Mouse (Mus musculus) hindbrain, postnatal 0 days (tissue): ENCODE measurements at regions not wholly inside any gene's neighbourhood (a gene's known extent, or its start where the extent isn't known, plus 50 kb on each side); places are given as distances from the start of the nearest gene placed in this dataset.

Experiments
- ATAC-seq: fragments of 200-750 bp; cut with Nextera tagmentation; 2 replicates; pipeline ENCODE4 v1.8.0; 2017; ENCODE audit warnings: mild to moderate bottlenecking, moderate TSS enrichment, moderate library complexity
- DNase-seq: peaks from one replicate; pipeline ENCODE4 v3.0.0-alpha.2; 2015; ENCODE audit warnings: low spot score
- H3K27ac ChIP-seq: fragments of 300-500 bp; sonication (generic); 2 replicates; pipeline ENCODE4 v1.5.1; 2014; ENCODE audit warnings: mild to moderate bottlenecking
- H3K27me3 ChIP-seq: fragments of 300-500 bp; sonication (generic); 2 replicates; pipeline ENCODE4 v1.6.1; 2014; ENCODE audit warnings: low read length, mixed read lengths; ENCODE audit not compliant: insufficient read depth
- H3K36me3 ChIP-seq: fragments of 300-500 bp; sonication (generic); 2 replicates; pipeline ENCODE4 v1.6.1; 2014; ENCODE audit warnings: low read length, mixed read lengths; ENCODE audit not compliant: insufficient read depth
- H3K4me1 ChIP-seq: fragments of 300-500 bp; sonication (generic); 2 replicates; pipeline ENCODE4 v1.6.1; 2014; ENCODE audit warnings: antibody characterized with exemption, low read length, mixed read lengths; ENCODE audit not compliant: insufficient read depth
- H3K4me2 ChIP-seq: fragments of 300-500 bp; sonication (generic); 2 replicates; pipeline ENCODE4 v1.6.1; 2014; ENCODE audit warnings: low read depth, mild to moderate bottlenecking, low read length, moderate library complexity, mixed read lengths
- H3K4me3 ChIP-seq: fragments of 300-500 bp; sonication (generic); 2 replicates; pipeline ENCODE4 v1.5.1; 2014; ENCODE audit warnings: low read length
- H3K9ac ChIP-seq: fragments of 300-500 bp; sonication (generic); replicated peaks from 2 replicates; pipeline ENCODE4 v1.6.1; 2014; ENCODE audit warnings: mild to moderate bottlenecking, low read length, moderate library complexity, mixed read lengths
- H3K9me3 ChIP-seq: fragments of 300-500 bp; sonication (generic); 2 replicates; pipeline ENCODE4 v1.6.1; 2016; ENCODE audit warnings: low read length, mixed read lengths
- CTCF ChIP-seq: IDR thresholded peaks from 2 replicates; pipeline ENCODE4 v1.5.1; 2016; ENCODE audit warnings: antibody characterized with exemption, control low read depth, low read depth
- WGBS: fragments of 180-500 bp; shearing (Covaris S2); extraction: QIAGEN DNeasy Blood & Tissue Kit; methylation state at CpG from one replicate; pipeline ENCODE4 v1.1.7; 2014; 5-methylcytosine and 5-hydroxymethylcytosine counted together

DNA sequence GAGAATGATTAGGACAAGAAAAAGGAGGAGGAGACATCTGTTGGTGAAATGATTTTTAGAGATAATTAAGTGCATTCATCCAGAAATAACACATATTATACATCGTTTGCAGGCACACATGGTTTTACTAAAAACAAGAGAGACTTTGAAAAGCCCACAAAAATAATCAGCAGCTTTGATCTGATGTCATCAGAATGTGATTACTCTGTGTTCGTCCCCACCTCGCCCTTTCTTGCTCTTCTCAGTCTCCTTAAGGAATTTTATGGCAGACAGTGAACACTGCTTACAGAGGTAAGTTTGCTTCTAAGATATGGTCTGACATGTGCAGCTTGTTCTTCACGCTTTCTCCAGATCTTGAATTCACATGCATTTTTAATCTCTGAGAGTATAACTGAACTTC is 1061.3 kb downstream of the Pcdh9 start:
- no peak for TF ChIP-seq CTCF
- ATAC-seq (no peak), DNase-seq (no peak)
- WGBS = 51% methylated on average over 4 of the region's 4 CpGs
- Histone ChIP-seq H3K9me3 (no peaks in the 10 kb centered on the region), H3K36me3 (no peaks in the 10 kb centered on the region), H3K9ac (no peak overlapping the region), H3K4me1 (no peaks in the 10 kb centered on the region), H3K4me3 (no peak overlapping the region), H3K27ac (no peak overlapping the region), H3K4me2 (no peak overlapping the region), H3K27me3 (no peaks in the 10 kb centered on the region)

DNA sequence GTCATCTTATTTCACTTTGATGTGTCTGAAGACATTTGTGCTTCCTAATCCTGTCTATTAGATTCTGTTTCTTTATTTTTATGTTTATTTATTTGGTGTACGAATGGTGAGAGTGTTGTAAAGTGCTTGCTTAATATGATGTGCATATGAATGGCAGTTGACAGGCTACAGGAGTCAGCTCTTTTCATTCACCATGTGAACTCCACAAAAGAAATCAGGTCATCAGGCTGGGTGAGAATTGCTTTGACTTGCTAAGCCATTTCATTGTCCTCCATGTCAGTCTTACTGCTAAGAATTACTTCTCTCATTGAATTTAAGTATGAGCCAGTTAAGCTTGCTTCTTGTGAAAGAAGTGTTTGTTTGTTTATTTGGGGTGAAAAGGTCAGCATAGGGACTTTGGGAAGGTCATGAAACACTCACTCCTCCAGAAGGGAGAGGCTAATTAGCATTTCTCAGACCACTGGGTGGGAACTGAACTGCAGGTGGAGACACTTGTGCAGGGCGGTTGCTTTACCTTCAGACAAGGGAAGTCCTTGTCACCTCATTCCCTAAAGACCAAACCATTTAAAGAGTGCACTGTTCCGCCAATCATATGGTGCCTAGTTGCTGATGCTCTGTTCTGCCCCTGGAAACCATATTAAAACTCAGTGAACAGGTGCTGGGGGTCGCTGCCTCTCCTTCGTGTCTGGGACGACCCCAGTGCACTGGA is 1063.7 kb downstream of the Pcdh9 start:
- 53% methylated on average over 6 of the region's 6 CpGs for WGBS
- H3K4me3 ChIP-seq = no peak overlapping the region

DNA sequence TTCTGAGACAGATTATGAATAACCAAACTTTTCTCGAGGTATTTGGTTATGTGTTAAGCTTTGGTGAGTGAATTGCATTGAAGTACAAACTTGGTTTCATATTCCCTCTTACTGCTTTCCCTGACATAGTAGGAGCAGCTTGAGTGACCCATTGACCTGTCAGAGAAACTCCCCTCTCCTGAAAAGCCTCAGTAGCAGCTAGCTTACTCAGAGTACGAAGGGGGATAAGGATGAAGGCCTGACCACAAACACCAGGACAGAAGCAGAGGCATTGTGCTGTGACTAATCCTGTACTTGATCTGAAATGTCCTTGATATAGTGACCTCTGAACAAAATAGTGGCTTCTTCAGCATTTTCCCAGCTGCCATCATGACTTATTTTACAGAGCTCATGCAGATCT is 1070.4 kb downstream of the Pcdh9 start:
- ATAC-seq = no peak
- no peaks in the 10 kb centered on the region for H3K9me3 ChIP-seq
- no peaks in the 10 kb centered on the region for H3K36me3 ChIP-seq

More for the DNA sequence above, 1063.7 kb downstream of the Pcdh9 start:
- Histone ChIP-seq H3K9me3 (no peaks in the 10 kb centered on the region), H3K9ac (no peak overlapping the region), H3K27ac (no peak overlapping the region), H3K4me2 (no peak overlapping the region), H3K27me3 (no peaks in the 10 kb centered on the region), H3K36me3 (no peaks in the 10 kb centered on the region), H3K4me1 (no peaks in the 10 kb centered on the region)
- no peak for ATAC-seq
- DNase-seq = no peak
- no peak for TF ChIP-seq CTCF

More for the DNA sequence above, 1070.4 kb downstream of the Pcdh9 start:
- H3K27ac ChIP-seq = no peak overlapping the region
- H3K4me3 ChIP-seq = no peak overlapping the region
- no peaks in the 10 kb centered on the region for H3K27me3 ChIP-seq
- no peak for TF ChIP-seq CTCF
- no peak overlapping the region for H3K4me2 ChIP-seq
- 76% methylated on average over 2 of the region's 2 CpGs for WGBS
- no peak for DNase-seq
- no peaks in the 10 kb centered on the region for H3K4me1 ChIP-seq
- no peak overlapping the region for H3K9ac ChIP-seq
